Mouse (Mus musculus): ENCODE measurements around the gene Ptpa.

GRCm38 (mm10) chr2:30385591-30385990 lies 30.2 kb upstream of the Ptpa start:
- no peak for TF ChIP-seq CTCF (IDR thresholded peaks at IDR 0.05; ENCODE audit: low read depth)
- TF ChIP-seq EP300 (IDR thresholded peaks at IDR 0.05; ENCODE audit: low read depth) = no peak

All from heart, postnatal 0 days (tissue).